Mouse (Mus musculus) liver, embryonic 14.5 days (tissue): ENCODE data around the gene Prn. TPM values are rescaled to one million over a fixed set of nuclear protein-coding genes. Genes with fewer than 3 reads are reported as not detected.

Source experiments
- ATAC-seq: fragments of 200-750 bp; cut with Nextera tagmentation; 2 replicates; pipeline ENCODE4 v1.8.0; 2017; ENCODE audit warnings: moderate number of reproducible peaks, mild to moderate bottlenecking, moderate library complexity; ENCODE audit not compliant: insufficient read depth
- DNase-seq, 3 experiments: peaks; one replicate each; pipeline ENCODE4 v3.0.0-alpha.2; 2012 to 2013; ENCODE audit warnings: low read depth in 3 of 3, low spot score in 3 of 3
- H3K27ac ChIP-seq: fragments of 300-500 bp; sonication (generic); 2 replicates; pipeline ENCODE4 v1.5.1; 2014; ENCODE audit warnings: moderate library complexity, mild to moderate bottlenecking, control low read depth, inconsistent platforms
- H3K27me3 ChIP-seq: fragments of 300-500 bp; sonication (generic); 2 replicates; pipeline ENCODE4 v1.6.1; 2014; ENCODE audit warnings: mild to moderate bottlenecking, low read length, moderate library complexity; ENCODE audit not compliant: control insufficient read depth, insufficient read depth
- H3K36me3 ChIP-seq: fragments of 300-500 bp; sonication (generic); replicated peaks from 2 replicates; pipeline ENCODE4 v1.6.1; 2014; ENCODE audit warnings: low read depth; ENCODE audit not compliant: control insufficient read depth, insufficient read depth
- H3K4me1 ChIP-seq, 2 experiments: fragments of 200-500 bp in 1 of 2; fragments of 300-500 bp in 1 of 2; sonication (generic) in 1 of 2; replicated peaks; 2 replicates each; pipeline ENCODE4 v1.6.1; 2012 to 2014; ENCODE audit warnings: antibody characterized with exemption in 1 of 2, inconsistent platforms in 1 of 2, low read length in 1 of 2; ENCODE audit not compliant: control insufficient read depth in 2 of 2, insufficient read depth in 2 of 2
- H3K4me2 ChIP-seq: fragments of 300-500 bp; sonication (generic); 2 replicates; pipeline ENCODE4 v1.6.1; 2014; ENCODE audit warnings: low read depth, mild to moderate bottlenecking, control low read depth, moderate library complexity
- H3K4me3 ChIP-seq, 2 experiments: fragments of 200-500 bp in 1 of 2; fragments of 300-500 bp in 1 of 2; sonication (generic) in 1 of 2; 2 replicates each; pipeline ENCODE4 v1.5.1; 2012 to 2014; ENCODE audit warnings: low read depth in 2 of 2, low read length in 2 of 2, mild to moderate bottlenecking in 2 of 2, control low read depth in 1 of 2, inconsistent platforms in 1 of 2, moderate library complexity in 1 of 2; ENCODE audit not compliant: insufficient read depth in 1 of 2
- H3K9ac ChIP-seq: fragments of 300-500 bp; sonication (generic); replicated peaks from 2 replicates; pipeline ENCODE4 v1.6.1; 2014; ENCODE audit warnings: mild to moderate bottlenecking, control low read depth, moderate library complexity
- H3K9me3 ChIP-seq: fragments of 300-500 bp; sonication (generic); 2 replicates; pipeline ENCODE4 v1.6.1; 2016; ENCODE audit warnings: low read length, mixed read lengths; ENCODE audit not compliant: control insufficient read depth
- CTCF ChIP-seq: IDR thresholded peaks from 2 replicates; pipeline ENCODE4 v1.5.1; 2016; ENCODE audit warnings: antibody characterized with exemption, low read depth, control low read depth
- EP300 ChIP-seq: IDR thresholded peaks from 2 replicates; pipeline ENCODE4 v1.6.1; 2016; ENCODE audit warnings: antibody characterized with exemption, low read depth
- WGBS: fragments of 180-500 bp; shearing (Covaris S2); extraction: QIAGEN DNeasy Blood & Tissue Kit; methylation state at CpG from one replicate; pipeline ENCODE4 v1.1.7; 2014; ENCODE audit not compliant: insufficient replicate concordance; 5-methylcytosine and 5-hydroxymethylcytosine counted together
- polyA plus RNA-seq, 2 experiments: library from polyadenylated mRNA; depleted of rRNA in 1 of 2; stranded (reverse) in 1 of 2; unstranded in 1 of 2; fragments of >200 nt; fragmentation: Nextera tagmentation in 1 of 2; extraction: Ambion mirVana in 1 of 2; gene quantifications; 2 replicates each; pipeline versions ENCODE4 v1.2.1 to v1.2.3; 2012 to 2014

Prn gene
- polyA plus RNA-seq, 2 experiments: not detected

DNA sequence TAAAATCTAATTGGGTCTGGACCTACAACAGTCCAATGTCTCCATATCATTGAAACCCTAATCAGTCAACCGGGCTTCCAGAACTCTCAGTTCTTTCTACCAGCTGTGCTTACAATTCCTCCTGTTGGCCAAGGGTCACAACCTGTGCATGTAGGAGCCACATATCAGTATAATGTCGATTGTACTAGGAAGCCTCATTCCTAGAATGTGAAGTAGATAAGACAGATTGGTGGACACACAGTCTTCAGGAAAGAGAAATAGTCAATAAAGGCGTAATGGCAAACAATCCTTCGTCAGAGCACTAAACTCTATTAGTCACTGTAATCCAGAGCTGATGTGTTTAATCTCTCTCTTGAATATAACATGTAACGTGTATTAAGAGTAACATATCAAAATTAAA lies 40.8 kb upstream of the Prn start:
- 64% methylated on average over 5 of the region's 5 CpGs for WGBS
- ATAC-seq (no peak), DNase-seq (no peak)
- H3K4me1 ChIP-seq: peaks cover 7% of the 10 kb centered on the region in 2 experiments; a peak in 3 of 4 replicates
- H3K9me3 ChIP-seq: no peaks in the 10 kb centered on the region
- H3K27me3 ChIP-seq: no peaks in the 10 kb centered on the region
- H3K4me3 ChIP-seq: no peak overlapping the region
- H3K9ac ChIP-seq: no peak overlapping the region
- no peaks in the 10 kb centered on the region for H3K36me3 ChIP-seq
- H3K4me2 ChIP-seq: no peak overlapping the region
- TF ChIP-seq CTCF: no peak
- TF ChIP-seq EP300: no peak
- no peak overlapping the region for H3K27ac ChIP-seq

DNA sequence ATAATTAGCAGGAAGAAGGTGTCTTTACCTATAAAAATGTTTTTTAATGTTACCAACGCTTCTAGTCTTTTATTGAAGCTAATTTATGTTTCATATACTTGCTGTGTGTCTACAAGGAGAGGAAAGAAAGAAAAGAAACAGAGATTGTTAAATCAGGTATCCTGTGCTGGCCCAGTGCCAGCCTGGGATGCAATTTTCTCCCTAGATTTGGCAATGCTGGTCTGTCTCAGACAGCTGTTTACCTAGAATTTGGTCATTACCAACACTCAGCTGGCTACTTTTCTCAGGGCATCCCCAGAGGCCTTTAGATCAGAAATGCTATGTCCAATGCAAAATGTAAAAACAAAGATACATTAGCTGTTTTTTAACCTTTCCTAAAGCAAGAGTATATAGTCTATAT lies 36.4 kb upstream of the Prn start:
- ATAC-seq: no peak
- no peak overlapping the region for H3K4me2 ChIP-seq
- H3K27ac ChIP-seq: no peak overlapping the region
- no peaks in the 10 kb centered on the region for H3K4me1 ChIP-seq
- H3K36me3 ChIP-seq: no peaks in the 10 kb centered on the region
- DNase-seq: no peak
- H3K27me3 ChIP-seq: no peaks in the 10 kb centered on the region
- no peak overlapping the region for H3K4me3 ChIP-seq
- H3K9me3 ChIP-seq: no peaks in the 10 kb centered on the region
- 33% methylated on average over 1 of the region's 1 CpGs for WGBS
- no peak for TF ChIP-seq CTCF
- H3K9ac ChIP-seq: no peak overlapping the region

DNA sequence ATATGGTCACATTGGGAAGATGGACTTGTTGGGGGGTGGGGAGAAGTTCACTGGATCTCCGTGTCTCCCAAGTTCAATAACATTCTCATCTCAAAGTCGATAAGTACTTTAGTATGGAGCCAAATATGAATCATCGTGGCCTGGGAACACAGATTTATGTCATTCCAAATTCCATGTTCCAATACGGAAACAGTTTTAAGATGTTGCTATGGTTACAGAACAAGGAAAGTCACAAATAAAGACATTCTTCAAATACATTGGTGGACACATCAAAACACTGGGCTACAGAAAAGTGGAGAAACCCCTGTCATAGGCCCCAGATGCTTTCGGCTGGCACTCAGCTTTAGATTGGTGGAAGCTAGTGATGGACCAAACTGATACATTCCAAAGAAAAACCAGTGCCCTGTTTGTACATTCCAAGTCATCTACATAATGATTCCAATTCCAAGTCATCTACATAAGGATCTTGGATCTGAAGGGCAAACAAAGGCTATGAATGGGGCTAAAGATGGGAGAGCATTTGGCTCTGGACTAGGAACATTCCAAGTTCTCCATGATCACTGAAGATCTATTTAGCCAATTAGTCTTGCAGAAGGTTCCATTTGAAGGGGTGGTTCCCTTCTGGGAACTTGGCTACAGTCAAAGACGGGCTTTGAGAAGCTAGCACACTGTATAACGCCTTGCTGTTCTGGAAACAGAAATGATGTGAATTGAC lies 33.0 kb upstream of the Prn start:
- no peak overlapping the region for H3K4me3 ChIP-seq
- ATAC-seq: no peak
- H3K36me3 ChIP-seq: no peaks in the 10 kb centered on the region
- H3K4me1 ChIP-seq: no peaks in the 10 kb centered on the region
- H3K9me3 ChIP-seq: no peaks in the 10 kb centered on the region
- WGBS: 76% methylated on average over 7 of the region's 7 CpGs
- H3K9ac ChIP-seq: no peak overlapping the region
- DNase-seq: no peak
- TF ChIP-seq EP300 (no peak), CTCF (no peak)
- H3K27ac ChIP-seq: no peak overlapping the region
- H3K4me2 ChIP-seq: no peak overlapping the region
- no peaks in the 10 kb centered on the region for H3K27me3 ChIP-seq

DNA sequence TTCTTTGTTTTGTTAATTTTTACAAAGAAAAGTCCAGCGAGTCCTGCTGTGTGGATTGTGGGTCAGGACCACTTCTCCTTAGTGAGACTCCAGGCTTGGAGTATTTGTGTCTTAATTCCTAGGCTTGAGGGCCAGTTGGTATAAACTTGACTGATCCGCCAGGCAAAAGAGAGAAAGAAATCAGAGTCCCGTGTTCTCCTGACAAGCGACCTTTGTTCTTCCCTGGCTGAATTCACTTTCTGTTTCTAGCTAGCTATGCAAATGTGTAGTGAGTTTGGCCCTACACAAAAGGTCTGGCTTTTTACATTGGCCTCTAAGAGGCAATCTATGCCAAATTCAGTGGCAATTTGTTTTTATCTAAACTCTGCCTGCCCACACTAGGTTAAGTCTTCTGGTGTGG lies 28.0 kb upstream of the Prn start:
- WGBS: 58% methylated on average over 4 of the region's 4 CpGs
- TF ChIP-seq EP300: no peak
- H3K4me3 ChIP-seq: no peak overlapping the region
- ATAC-seq (no peak), DNase-seq (no peak)
- no peaks in the 10 kb centered on the region for H3K36me3 ChIP-seq
- no peaks in the 10 kb centered on the region for H3K4me1 ChIP-seq
- H3K9ac ChIP-seq: no peak overlapping the region
- no peaks in the 10 kb centered on the region; the same call in 1 of the 2 replicates for H3K27me3 ChIP-seq
- no peak overlapping the region for H3K4me2 ChIP-seq
- H3K27ac ChIP-seq: no peak overlapping the region
- H3K9me3 ChIP-seq: no peaks in the 10 kb centered on the region

DNA sequence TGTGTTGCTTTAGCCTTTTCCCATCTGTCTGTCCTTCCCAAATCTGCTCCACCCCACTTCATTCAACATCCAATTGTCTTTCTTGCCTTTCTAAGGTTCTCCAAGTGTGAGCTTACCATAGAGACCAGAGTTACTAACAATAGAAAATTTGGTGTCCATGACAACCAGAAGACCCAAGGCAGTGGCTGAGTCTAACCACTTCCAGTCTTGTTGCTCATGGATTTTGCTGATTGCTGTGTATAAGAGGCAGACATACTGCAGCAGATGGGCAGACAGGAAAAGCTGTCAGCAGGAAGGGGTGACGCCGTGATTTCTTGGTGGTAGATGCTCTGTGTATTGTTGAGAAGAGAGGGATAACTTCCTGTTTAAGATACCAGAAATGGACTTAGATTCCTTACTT lies 26.6 kb upstream of the Prn start:
- WGBS: 22% methylated on average over 2 of the region's 2 CpGs
- Histone ChIP-seq H3K36me3 (no peaks in the 10 kb centered on the region), H3K4me2 (no peak overlapping the region), H3K27ac (no peak overlapping the region), H3K4me1 (no peaks in the 10 kb centered on the region), H3K4me3 (no peak overlapping the region), H3K27me3 (no peaks in the 10 kb centered on the region; the same call in 1 of the 2 replicates), H3K9ac (no peak overlapping the region), H3K9me3 (no peaks in the 10 kb centered on the region)
- DNase-seq (no peak), ATAC-seq (no peak)
- TF ChIP-seq EP300 (no peak), CTCF (no peak)
